Mouse (Mus musculus): ENCODE results near the gene Stk39.

Stk39 gene

DNA sequence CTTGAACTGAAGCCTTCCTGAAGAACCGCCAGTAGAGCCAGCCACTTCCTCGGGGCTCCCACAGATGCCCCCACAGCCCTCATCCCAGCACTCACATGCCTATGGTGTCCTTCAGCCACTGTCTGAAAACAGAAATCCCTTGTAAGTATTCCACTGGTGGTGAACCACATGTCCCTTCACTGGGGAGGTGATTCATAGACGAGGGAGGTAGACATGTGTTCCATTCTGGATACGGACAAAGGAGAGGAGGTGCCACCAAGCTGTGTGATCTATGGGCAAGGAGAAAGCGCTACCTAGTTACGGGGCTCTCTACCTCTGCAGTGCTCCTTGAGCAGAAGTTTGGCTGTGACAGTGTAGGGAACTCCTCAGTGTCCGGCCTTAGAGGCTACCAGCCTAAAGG, 52.9 kb downstream of the Stk39 start:
- no peak for DNase-seq

DNA sequence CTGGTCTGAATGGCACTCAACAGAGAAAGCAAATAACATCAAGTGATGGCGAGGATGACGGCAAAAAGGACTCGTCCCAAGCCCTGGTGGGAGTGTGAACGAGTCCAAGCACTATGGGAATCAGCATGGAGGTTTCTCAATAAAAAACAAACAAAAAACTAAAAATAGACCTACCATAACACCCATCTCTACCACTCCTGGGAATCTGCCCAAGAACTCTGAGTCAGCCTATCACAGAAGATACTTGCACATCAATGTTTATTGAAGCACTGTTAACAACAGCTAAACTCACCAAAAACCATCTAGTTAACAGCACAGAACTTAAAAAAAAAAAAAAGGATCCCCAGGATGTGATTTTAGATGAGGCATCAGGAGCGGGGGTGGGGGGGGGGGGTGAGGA, 55.0 kb downstream of the Stk39 start:
- DNase-seq: no peak

DNA sequence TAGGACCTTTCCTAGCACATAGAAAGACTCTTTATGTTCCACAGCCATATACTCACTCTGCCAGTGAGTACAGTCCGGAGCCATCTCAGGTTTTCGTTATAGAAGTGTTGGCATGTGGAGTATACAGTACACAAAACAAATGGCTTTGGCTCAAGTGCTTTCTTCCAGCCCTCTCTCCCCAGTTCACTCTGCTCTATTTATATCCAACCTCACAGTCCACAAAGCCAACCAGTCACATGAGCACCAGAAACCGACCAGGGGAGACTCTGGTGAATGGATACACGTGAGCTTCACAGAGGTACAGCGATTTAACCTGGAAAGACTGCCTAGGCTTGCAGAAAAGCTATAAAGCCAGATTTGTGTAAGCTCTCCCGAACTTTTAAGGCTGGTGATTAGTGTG, 56.4 kb downstream of the Stk39 start:
- DNase-seq: no peak

DNA sequence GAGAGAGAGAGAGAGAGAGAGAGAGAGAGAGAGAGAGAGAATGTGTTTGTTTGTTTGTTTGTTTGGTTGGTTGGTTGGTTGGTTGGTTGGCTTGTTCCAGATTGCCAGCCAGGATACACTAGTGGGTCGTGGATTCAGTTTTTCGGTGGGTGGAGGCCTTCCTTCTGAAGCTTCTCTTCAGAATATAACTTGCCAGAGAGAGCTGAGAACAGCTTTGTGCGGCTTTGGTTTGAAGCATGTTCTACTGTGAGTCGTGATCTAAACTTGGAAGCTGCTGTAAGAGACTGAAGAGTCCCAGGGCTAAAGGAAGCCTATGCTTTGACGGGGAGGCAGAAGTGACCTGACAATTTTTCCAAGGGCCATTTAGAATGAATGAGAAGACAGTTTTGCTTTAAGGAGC, 59.9 kb downstream of the Stk39 start:
- DNase-seq: no peak

DNA sequence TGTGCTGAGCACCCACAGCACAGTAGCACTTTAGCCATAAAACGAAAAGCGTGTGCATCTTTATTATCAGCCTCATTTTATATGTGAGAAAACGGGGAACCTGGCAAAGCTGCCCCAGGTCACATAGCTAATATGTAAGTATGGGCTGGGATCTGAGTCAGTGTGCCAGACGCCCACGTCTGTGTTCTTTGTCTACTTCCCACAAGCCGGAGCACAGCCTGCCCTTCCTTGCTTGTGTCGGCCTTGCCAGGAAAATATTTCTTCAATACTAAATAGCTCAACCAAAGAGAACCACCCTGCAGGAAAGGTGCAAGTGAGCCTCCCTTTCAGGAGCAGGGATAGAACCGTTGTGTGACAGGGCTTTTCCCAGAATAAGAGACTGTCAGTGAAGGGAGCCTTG, 60.9 kb downstream of the Stk39 start:
- no peak for DNase-seq

DNA sequence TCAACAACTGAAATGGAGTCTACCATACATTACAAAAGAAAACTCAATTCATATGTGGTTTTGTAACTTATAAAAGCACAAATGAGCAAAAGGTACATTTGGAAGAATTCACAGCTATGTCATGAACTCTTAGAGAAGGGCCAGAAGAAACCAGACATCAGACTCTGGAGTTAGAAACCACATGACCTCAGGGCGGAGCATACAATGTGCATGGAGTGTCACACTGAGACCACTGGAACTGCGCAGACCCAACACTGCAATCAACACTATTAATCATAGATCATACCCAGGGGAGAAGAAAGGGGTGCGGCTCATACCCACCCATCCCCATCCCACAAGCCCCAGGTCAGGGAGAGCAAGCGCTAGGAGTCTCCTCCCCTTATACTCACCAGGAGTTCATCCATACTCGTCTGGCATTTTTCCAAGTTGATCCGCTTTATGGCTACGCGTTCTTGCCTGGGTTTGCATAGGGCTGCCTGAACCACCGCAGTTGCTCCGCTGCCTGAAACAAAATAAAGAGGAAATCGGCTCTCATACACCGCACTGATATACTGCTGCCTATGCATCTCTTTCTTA, 62.3 kb downstream of the Stk39 start:
- no peak for DNase-seq

DNA sequence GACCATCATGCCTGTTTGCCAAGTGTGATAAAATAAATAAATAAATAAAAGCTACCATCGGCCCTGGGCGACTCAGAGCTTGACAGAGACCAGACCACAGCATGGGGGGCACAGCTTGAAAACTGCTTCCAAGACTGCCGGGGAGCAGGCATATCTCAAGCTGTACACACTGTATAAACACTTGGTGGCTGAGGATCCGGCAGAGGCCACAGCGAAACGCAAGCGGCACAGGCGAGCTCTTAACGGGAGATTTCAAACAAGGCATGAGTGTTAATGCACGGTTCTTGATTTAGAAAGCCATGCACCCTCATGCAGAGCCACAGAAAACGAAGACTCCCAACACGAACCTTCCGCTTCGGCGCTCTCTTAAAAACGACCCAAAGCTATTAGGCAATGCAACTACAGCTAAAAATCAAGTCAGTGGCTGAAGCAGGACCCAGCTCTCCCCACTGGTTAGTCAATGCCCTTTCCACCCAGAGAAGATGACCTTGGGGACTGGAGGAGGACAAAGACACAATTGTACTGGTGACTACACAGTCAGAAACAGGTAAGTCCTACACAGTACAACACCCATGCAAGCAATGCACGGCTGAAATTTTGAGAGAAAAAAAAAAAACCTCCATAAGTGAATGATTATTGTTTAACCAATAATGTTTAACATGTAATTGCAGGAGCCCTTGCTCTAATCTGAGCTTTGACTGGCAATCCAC, 63.6 kb downstream of the Stk39 start:
- no peak for DNase-seq

DNA sequence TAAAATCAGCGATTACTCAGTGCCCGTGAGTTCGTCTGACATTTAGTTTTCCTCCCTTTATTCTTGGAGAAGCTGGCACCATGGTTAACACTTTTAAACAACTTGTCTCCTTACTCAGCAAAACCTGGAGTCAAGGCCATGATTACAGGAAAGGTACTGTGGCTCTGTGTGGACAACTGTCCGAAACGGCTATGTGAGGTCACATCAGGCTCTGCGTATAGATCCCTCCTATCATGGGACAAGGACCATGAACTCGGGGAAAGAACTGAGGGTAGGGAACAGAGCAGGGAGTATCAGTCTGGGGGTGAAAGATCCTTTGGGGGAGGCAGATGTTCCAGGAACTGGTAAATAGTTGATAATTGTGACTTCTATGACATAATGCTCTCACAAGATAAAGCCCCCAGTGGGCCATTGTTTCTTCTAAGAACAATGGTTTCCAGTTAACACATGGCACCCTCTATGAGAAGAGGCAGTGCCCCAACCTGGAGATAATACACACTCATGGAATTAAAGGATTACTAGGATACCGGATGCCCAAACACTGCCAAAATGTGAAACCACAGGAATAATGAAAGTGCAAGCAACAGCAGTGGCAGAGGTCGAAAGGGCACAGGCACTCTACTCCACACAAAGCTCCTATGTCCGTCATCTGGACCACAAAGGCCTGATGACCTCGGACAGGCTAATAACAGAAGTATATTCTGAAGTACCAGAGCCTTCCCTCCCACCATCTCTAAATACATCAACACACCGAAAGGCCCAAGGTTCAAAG, 64.7 kb downstream of the Stk39 start:
- no peak for DNase-seq

DNA sequence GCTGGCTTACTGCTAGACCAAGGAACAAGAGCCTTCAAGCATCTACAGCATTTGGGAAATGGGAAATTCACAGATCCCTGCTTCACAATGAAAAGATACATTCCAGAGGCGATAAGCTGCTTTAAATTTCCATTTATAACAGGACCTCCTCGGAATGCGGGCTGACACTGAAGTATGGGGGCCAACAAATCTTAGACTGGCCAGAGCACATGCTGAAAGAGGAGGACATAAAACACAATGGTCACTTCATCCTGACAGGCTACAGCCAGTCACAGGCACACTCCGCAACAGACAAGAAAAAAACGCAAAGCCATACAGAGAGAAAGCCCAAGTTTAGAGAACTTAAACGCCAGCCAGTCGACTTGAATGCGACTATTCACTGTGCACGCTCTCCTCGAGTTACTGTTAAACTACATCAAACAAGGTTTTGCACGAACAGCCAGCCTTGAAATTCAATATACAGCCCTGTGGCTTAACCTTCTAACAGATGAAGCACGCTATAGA, 65.4 kb downstream of the Stk39 start:
- DNase-seq: no peak

DNA sequence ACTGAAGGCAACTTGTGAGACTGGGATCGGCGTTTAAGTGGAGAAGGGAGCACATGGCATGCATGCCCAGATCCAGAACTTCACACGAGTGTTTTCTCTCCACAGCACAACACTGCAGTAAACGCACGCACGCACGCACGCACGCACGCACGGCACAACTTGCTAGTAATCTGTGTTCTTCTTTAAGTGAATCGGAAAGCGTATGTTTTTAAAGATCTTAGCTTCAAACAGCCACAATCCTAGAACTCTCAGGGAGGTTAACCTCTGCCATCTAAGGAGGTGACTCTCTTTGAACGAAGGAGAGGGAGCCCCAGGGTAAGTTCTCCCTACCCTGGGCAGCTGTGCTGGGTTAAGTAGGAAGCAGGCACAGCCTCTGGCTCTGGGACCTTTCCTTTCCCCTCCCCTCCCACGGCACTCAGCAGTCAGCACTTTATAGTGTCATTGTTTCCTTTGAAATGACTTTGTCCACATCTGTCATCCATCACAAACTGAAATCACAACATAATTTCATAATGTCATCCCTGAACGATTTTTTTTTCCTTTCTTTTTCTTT, 66.8 kb downstream of the Stk39 start:
- no peak for DNase-seq

DNA sequence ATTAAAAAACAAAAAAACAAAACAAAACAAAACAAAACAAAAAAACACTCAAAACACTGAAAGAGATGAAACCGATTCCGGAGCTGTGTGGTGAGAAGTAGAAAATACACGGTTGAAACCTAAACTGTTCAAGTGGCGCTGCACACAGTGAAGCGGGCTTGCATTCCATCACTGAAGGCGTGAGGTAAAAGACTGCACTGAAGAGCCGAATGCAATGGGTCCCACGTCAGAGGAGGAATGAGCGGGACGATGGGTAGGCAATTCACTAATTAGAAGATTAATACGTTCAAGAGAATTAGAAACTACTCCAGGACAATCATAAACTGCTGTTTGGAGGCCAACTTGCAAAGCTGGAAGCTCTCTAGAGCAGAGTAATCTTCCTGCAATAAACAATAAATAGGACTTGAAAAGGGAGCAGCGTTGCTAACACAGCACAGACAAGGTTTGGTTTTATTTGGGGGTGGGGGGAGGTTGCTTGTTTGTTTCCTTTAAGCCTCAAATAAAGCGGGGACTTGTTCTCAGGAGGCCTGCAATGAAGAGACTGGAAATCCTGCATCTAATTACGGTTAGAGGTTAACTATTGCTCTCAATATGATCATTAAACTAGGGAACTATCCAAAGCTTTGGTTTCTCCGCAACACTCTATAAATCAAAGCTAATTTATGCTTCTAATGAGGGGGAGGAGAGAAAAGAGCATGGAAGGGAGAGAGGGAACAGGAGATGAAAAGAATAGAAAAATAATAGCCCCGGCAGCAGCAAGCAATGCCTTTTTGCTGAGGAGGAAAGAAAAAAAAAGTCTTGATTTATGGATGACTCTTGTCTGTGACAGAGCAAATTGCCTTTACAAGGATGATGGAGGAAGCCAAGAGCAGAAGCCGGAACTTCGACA, 67.5 kb downstream of the Stk39 start:
- no peak for DNase-seq

DNA sequence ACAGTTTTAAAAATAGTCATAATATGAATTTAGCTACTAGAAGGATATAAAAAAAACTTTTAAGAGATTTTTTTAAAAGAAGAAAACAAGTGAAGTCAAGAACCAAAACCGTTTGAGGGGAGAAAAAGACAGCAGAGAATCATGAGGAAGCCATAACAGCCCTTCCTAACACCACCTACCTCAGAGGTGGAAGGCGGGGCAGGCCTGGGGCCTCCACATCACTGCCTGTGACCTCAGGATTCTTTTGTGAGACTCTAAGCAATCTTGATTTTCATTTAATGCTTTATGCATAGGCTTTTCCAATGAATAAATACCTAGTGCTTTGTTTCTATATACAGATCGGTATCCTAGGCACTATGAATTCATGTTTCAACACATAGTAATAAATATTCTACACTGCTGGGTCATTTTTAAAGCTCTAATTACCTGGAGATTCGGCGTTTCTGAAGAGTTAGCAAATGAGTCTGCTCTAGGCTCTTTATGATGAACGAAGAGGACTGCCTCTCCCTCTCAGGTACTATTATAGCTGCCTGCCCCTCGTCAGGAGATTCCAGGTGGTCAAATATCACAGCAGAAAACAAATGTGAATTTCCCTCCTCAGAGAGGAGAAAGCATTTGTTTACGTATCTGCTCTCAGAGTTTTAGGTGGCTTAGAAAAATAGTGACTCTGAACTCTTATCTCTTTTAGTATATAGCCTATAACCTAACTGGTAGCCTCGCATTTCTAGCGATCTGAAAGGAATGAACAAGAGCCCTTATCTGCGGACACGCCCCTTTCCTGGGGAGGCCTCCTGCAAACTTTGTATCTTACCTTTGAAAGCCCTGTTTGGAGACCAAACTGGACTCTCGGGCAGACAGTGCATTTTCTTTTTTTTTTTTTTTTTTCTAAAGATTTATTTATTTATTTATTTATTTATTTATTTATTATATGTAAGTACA, 78.2 kb downstream of the Stk39 start:
- DNase-seq: no peak

DNA sequence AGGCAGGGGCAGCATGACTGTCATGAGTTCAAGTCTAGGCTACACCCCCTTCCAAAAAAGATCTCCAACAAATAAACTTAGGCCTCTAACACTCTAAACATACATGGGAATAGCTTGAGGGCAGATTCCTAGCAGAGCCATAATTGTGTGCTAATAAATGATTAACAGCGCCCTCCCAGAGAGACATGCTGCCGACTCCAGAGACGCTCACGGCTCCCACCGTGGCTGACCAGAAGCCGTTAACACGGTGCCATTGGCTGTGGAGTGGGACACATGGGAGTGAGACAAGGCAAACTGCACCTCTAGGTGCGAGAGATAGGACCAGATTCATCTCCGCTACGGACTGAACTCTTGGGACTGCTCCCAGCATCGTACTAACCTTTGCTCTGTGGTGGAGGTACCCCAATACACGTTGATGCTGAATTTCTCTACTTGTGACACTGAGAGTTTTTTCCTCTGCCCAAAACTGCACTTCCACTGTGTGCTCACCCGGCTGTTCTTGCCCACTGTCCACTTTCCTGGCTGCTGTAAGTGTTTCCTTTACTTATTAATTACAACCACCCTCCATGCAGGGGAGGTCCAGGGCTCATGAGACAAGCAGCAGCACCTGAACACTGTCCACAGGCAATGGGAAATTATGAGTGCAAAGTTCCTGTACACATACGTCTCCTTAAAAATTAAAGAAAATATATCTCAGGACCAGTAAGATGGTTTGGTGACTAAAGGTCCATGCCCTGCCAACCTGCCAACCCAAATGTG, 84.1 kb downstream of the Stk39 start:
- DNase-seq: no peak

DNA sequence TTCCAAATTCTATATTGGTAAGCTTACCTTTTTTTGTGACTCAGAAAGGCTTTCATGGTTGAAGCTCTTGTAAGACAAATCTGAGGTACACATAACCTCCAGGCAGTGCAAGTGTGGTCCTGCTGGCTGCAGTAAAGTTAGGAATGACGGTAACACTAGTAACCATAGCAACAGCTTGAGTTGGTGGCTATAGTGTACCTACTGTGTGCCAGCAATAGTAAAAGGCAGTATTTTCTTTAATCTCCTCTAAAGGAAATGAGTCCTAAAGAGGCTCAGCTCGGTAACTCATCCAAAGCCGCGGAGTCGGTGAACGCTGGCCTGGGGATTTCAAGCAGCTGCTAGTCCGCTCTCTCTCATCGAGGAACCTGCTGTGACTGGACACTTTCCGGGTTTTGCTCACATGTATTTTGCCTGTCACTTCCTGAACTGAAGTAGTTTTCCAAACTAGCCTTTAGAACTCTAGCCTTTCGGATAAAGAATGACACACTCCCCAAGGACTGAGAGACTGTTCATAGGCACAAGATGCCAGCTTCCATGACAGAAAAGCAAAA, 85.7 kb downstream of the Stk39 start:
- no peak for DNase-seq

DNA sequence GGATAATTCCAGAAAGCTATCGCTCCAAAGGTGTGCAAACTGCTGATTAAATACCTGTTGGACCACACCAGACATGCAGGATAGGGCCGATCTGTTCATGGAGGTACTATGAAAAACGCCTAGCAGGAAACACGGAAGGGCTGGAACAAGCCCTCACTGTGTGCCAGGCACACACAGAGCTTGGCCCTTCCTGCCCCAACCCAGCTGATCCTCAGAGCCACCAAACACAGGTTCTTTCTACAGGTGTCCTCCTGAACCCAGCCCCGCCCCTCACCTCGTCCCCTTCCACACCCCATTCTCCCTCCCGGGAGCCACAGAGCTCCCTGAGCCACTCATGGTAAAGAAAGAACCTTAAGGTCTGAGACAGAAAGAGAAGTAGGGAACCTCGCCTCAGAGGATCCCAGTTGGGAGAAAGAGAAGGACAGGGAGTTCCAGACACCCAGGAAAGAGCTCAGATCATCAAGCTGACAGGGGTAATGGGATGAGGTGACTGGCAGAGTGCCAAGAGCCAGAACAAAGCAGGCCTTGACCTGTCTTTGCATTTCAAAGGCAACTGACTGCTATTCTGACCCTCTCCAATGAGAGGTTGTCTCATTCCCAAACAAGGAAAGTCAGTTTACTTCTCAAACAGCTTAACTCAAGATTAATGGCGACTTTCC, 86.3 kb downstream of the Stk39 start:
- DNase-seq: no peak

DNA sequence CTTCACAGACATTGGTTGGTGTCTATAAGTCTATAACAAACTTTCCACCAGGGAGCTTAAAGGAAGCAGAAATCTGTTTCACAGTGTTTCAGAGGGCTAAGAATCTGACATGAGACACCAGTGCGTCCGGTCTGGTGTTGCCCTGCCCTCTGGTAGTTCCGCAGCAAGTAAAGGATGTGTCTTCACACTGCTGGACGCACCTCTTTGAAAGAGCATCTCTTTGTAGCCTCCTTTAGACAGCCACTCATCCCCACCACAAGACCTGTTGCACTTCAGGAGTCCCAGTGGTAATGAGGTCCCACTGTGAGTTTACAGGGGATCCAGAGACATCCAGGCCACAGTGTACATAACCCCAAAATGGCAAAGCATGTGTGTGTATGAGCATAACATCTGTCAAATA, 88.1 kb downstream of the Stk39 start:
- no peak for DNase-seq

DNA sequence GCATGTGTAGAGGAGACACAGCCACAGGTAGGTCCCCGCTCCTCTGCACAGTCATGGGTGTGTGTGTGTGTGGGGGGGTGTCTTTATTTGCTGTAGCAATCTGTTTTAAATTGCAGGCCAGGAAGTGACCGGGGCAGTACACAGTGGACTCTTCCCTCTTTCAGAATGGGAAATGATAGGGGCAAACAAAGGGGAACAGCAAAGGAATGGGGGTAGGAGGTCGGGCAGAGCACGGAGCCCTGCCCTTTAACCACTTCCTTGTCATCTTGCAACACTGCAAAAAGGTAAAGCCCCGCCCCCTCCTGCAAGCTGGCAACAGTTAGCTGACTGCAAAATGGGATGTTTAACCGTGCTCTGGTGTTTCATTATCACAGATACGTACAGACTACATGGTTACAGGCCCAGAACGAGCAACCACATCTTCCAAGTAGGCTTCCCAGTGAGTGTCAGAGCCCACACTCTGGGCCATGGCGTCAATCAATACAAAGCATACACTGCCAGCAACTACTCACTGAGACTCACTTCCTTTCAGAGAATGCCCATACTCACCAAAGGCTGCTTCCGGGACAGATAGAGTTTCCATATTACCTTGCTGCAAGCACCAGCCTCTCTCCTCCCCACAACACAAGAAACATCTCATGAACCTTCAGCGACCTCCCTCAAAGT, 89.5 kb downstream of the Stk39 start:
- DNase-seq: peak; percentile 78 to 81

DNA sequence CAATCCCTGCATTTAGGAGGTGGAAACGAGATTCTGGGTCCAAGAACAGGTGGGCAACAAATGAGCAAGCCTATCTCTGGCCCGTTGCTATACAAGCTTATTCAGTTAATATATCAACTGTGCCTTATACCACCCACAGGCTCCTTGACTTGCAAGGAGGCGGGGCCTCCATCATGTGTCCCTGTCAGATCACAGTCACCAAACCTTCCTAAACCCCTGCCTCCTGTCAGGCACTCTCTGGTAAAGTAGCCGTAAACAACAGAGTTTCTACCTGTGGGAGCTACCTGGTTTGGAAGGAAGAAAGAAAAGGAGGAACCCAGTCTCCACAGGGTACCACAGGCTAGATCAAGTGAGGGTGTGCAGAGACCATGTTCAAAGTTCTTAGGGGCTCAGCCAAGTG, 90.2 kb downstream of the Stk39 start:
- peak in 1 of 2 experiments; percentile 46 for DNase-seq

DNA sequence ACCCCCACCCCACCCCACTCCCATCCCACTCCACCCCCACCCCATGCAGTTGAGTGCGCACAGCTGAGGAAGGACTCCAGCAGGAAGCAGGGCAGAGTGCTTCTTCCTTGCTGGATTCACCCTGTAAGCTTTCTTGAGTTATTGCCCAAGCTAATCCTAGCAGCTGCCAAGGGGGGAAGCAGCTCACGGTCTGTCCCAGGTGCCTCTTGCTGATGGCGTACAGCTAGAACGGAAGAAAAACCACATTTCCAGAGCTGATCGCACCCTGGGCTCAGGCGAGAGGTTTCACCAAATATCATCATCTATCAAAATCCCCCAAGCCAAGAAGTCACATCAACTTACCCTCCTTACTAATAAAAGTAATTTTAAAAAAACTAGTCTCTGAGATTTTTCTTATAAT, 90.9 kb downstream of the Stk39 start:
- DNase-seq: peak; percentile 40 to 57

Measured in thymus, postnatal 36 days (tissue).